Mouse (Mus musculus): Measurements from ENCODE around the gene Scaf4. TPM values are rescaled to one million over a fixed set of nuclear protein-coding genes. Genes with fewer than 3 reads are reported as not detected.

Gene Scaf4
- polyA plus RNA-seq (2012; rRNA removed): 47.0 and 53.6 TPM in 2 replicates

- peak; percentile 82 to 94 for DNase-seq (ENCODE audit: low read depth in 1 of 2, low spot score in 2 of 2)
- Histone ChIP-seq H3K27me3 (ENCODE audit: control insufficient read depth, insufficient read depth, low read length) (no peaks in the 10 kb centered on the region), H3K36me3 (ENCODE audit: control insufficient read depth, insufficient read depth, low read length) (no peaks in the 10 kb centered on the region), H3K4me3 (ENCODE audit: extremely low read depth, insufficient read depth, insufficient read length) (peak within 1 kb of the TSS; percentile 95), H3K4me1 (ENCODE audit: control insufficient read depth, insufficient read depth, insufficient read length) (peaks cover 21% of the 10 kb centered on the region; the same call in 1 of the 2 replicates), H3K27ac (ENCODE audit: insufficient read depth, low read length) (peak within 1 kb of the TSS; percentile 89)
- WGBS: 1% methylated on average over 116 of the region's 123 CpGs
- TF ChIP-seq POLR2A (IDR thresholded peaks at IDR 0.05; ENCODE audit: low read depth, low read length): peak; percentile 47
- TF ChIP-seq CTCF (IDR thresholded peaks at IDR 0.05; ENCODE audit: extremely low read depth, insufficient read depth, insufficient read length, insufficient replicate concordance): peak; percentile 19; the same call in 1 of the 2 replicates
Measured at GRCm38 (mm10) chr16:90283905-90284891, at the start of gene Scaf4. Scaf4 (minus strand) TSS chr16:90284503.

GRCm38 (mm10) chr16:90332553-90332952 is 48.2 kb upstream of the Scaf4 start:
- Histone ChIP-seq H3K4me3 (ENCODE audit: extremely low read depth, insufficient read depth, insufficient read length) (no peak overlapping the region), H3K27me3 (ENCODE audit: control insufficient read depth, insufficient read depth, low read length) (no peaks in the 10 kb centered on the region), H3K4me1 (ENCODE audit: control insufficient read depth, insufficient read depth, insufficient read length) (no peaks in the 10 kb centered on the region; the same call in 1 of the 2 replicates), H3K36me3 (ENCODE audit: control insufficient read depth, insufficient read depth, low read length) (no peaks in the 10 kb centered on the region), H3K27ac (ENCODE audit: insufficient read depth, low read length) (no peak overlapping the region)
- WGBS: 90% methylated on average over 6 of the region's 6 CpGs
- DNase-seq (ENCODE audit: low read depth in 1 of 2, low spot score in 2 of 2): no peak
- no peak for TF ChIP-seq POLR2A (IDR thresholded peaks at IDR 0.05; ENCODE audit: low read depth, low read length)
- TF ChIP-seq CTCF (IDR thresholded peaks at IDR 0.05; ENCODE audit: extremely low read depth, insufficient read depth, insufficient read length, insufficient replicate concordance): no peak

- 85% methylated on average over 6 of the region's 6 CpGs for WGBS
- no peak overlapping the region for H3K27ac ChIP-seq (ENCODE audit: insufficient read depth, low read length)
- no peak overlapping the region for H3K4me3 ChIP-seq (ENCODE audit: extremely low read depth, insufficient read depth, insufficient read length)
- no peaks in the 10 kb centered on the region; the same call in 1 of the 2 replicates for H3K4me1 ChIP-seq (ENCODE audit: control insufficient read depth, insufficient read depth, insufficient read length)
- H3K36me3 ChIP-seq (ENCODE audit: control insufficient read depth, insufficient read depth, low read length): no peaks in the 10 kb centered on the region
- TF ChIP-seq POLR2A (IDR thresholded peaks at IDR 0.05; ENCODE audit: low read depth, low read length): no peak
- TF ChIP-seq CTCF (IDR thresholded peaks at IDR 0.05; ENCODE audit: extremely low read depth, insufficient read depth, insufficient read length, insufficient replicate concordance): no peak
- no peaks in the 10 kb centered on the region for H3K27me3 ChIP-seq (ENCODE audit: control insufficient read depth, insufficient read depth, low read length)
- DNase-seq (ENCODE audit: low read depth in 1 of 2, low spot score in 2 of 2): no peak
Measured at GRCm38 (mm10) chr16:90330979-90331378, 46.7 kb upstream of the Scaf4 start.

- Histone ChIP-seq H3K27me3 (ENCODE audit: control insufficient read depth, insufficient read depth, low read length) (no peaks in the 10 kb centered on the region), H3K27ac (ENCODE audit: insufficient read depth, low read length) (no peak overlapping the region), H3K36me3 (ENCODE audit: control insufficient read depth, insufficient read depth, low read length) (no peaks in the 10 kb centered on the region), H3K4me1 (ENCODE audit: control insufficient read depth, insufficient read depth, insufficient read length) (no peaks in the 10 kb centered on the region; the same call in 1 of the 2 replicates), H3K4me3 (ENCODE audit: extremely low read depth, insufficient read depth, insufficient read length) (no peak overlapping the region)
- no peak for TF ChIP-seq POLR2A (IDR thresholded peaks at IDR 0.05; ENCODE audit: low read depth, low read length)
- TF ChIP-seq CTCF (IDR thresholded peaks at IDR 0.05; ENCODE audit: extremely low read depth, insufficient read depth, insufficient read length, insufficient replicate concordance): no peak
- 83% methylated on average over 8 of the region's 8 CpGs for WGBS
- no peak for DNase-seq (ENCODE audit: low read depth in 1 of 2, low spot score in 2 of 2)
Measured at GRCm38 (mm10) chr16:90329511-90329910, 45.2 kb upstream of the Scaf4 start.

- TF ChIP-seq POLR2A (IDR thresholded peaks at IDR 0.05; ENCODE audit: low read depth, low read length) (no peak), CTCF (IDR thresholded peaks at IDR 0.05; ENCODE audit: extremely low read depth, insufficient read depth, insufficient read length, insufficient replicate concordance) (peak; percentile 83; the same call in 1 of the 2 replicates)
- 29% methylated on average over 8 of the region's 8 CpGs for WGBS
- Histone ChIP-seq H3K36me3 (ENCODE audit: control insufficient read depth, insufficient read depth, low read length) (no peaks in the 10 kb centered on the region), H3K4me3 (ENCODE audit: extremely low read depth, insufficient read depth, insufficient read length) (no peak overlapping the region), H3K27ac (ENCODE audit: insufficient read depth, low read length) (no peak overlapping the region), H3K4me1 (ENCODE audit: control insufficient read depth, insufficient read depth, insufficient read length) (no peaks in the 10 kb centered on the region), H3K27me3 (ENCODE audit: control insufficient read depth, insufficient read depth, low read length) (no peaks in the 10 kb centered on the region)
- peak; percentile 43 to 78 for DNase-seq (ENCODE audit: low read depth in 1 of 2, low spot score in 2 of 2)
Measured at GRCm38 (mm10) chr16:90322850-90323528, 38.7 kb upstream of the Scaf4 start.

GRCm38 (mm10) chr16:90319321-90319720 is 35.0 kb upstream of the Scaf4 start:
- no peak for DNase-seq (ENCODE audit: low read depth in 1 of 2, low spot score in 2 of 2)
- Histone ChIP-seq H3K27me3 (ENCODE audit: control insufficient read depth, insufficient read depth, low read length) (no peaks in the 10 kb centered on the region), H3K27ac (ENCODE audit: insufficient read depth, low read length) (no peak overlapping the region), H3K4me1 (ENCODE audit: control insufficient read depth, insufficient read depth, insufficient read length) (no peaks in the 10 kb centered on the region), H3K4me3 (ENCODE audit: extremely low read depth, insufficient read depth, insufficient read length) (no peak overlapping the region), H3K36me3 (ENCODE audit: control insufficient read depth, insufficient read depth, low read length) (no peaks in the 10 kb centered on the region)
- WGBS: 89% methylated on average over 7 of the region's 7 CpGs
- no peak for TF ChIP-seq CTCF (IDR thresholded peaks at IDR 0.05; ENCODE audit: extremely low read depth, insufficient read depth, insufficient read length, insufficient replicate concordance)
- no peak for TF ChIP-seq POLR2A (IDR thresholded peaks at IDR 0.05; ENCODE audit: low read depth, low read length)
